Mouse (Mus musculus) kidney, postnatal 0 days (tissue): Measurements from ENCODE around the gene Dut. TPM values are rescaled to one million over a fixed set of nuclear protein-coding genes. Genes with fewer than 3 reads are reported as not detected.
"Not testable (repeated sequence)": the region's sequence is repeated elsewhere in the genome, so short reads cannot be mapped to it uniquely, and the experiment has no call there.

Experiments used
- ATAC-seq: fragments of 200-750 bp; cut with Nextera tagmentation; replicated peaks from 2 replicates; pipeline ENCODE4 v1.8.0; 2017; ENCODE audit warnings: low read depth, moderate number of reproducible peaks, moderate TSS enrichment, moderate library complexity; ENCODE audit not compliant: low FRiP score
- DNase-seq: peaks from one replicate; pipeline ENCODE4 v3.0.0-alpha.2; 2016; ENCODE audit warnings: low spot score
- H3K27ac ChIP-seq: fragments of 300-500 bp; sonication (generic); 2 replicates; pipeline ENCODE4 v1.5.1; 2014; ENCODE audit warnings: mild to moderate bottlenecking
- H3K27me3 ChIP-seq: fragments of 300-500 bp; sonication (generic); 2 replicates; pipeline ENCODE4 v1.6.1; 2014; ENCODE audit warnings: low read length, mixed read lengths; ENCODE audit not compliant: insufficient read depth
- H3K36me3 ChIP-seq: fragments of 300-500 bp; sonication (generic); 2 replicates; pipeline ENCODE4 v1.6.1; 2014; ENCODE audit warnings: low read length, mixed read lengths; ENCODE audit not compliant: insufficient read depth
- H3K4me1 ChIP-seq: fragments of 300-500 bp; sonication (generic); replicated peaks from 2 replicates; pipeline ENCODE4 v1.6.1; 2014; ENCODE audit warnings: antibody characterized with exemption, low read length, mixed read lengths; ENCODE audit not compliant: insufficient read depth
- H3K4me2 ChIP-seq: fragments of 300-500 bp; sonication (generic); 2 replicates; pipeline ENCODE4 v1.6.1; 2014; ENCODE audit warnings: mild to moderate bottlenecking, low read length, moderate library complexity, mixed read lengths
- H3K4me3 ChIP-seq: fragments of 300-500 bp; sonication (generic); replicated peaks from 2 replicates; pipeline ENCODE4 v1.5.1; 2014; ENCODE audit warnings: low read depth, low read length
- H3K9ac ChIP-seq: fragments of 300-500 bp; sonication (generic); 2 replicates; pipeline ENCODE4 v1.6.1; 2014; ENCODE audit warnings: low read depth, low read length
- H3K9me3 ChIP-seq: fragments of 300-500 bp; sonication (generic); replicated peaks from 2 replicates; pipeline ENCODE4 v1.6.1; 2016; ENCODE audit warnings: low read length, inconsistent platforms, mixed read lengths
- CTCF ChIP-seq: IDR thresholded peaks from 2 replicates; pipeline ENCODE4 v1.5.1; 2016; ENCODE audit warnings: antibody characterized with exemption, low read depth, mild to moderate bottlenecking, moderate library complexity
- WGBS: fragments of 180-500 bp; shearing (Covaris S2); extraction: QIAGEN DNeasy Blood & Tissue Kit; methylation state at CpG from one replicate; pipeline ENCODE4 v1.1.7; 2014; 5-methylcytosine and 5-hydroxymethylcytosine counted together
- polyA plus RNA-seq: library from polyadenylated mRNA; unstranded; fragments of >200 nt; fragmentation: Nextera tagmentation; extraction: Ambion mirVana; gene quantifications from 2 replicates; pipeline ENCODE4 v1.2.1, GENCODE M21; 2015

The Dut gene
- polyA plus RNA-seq, 1 experiment from 2014 or later: 133 TPM

DNA sequence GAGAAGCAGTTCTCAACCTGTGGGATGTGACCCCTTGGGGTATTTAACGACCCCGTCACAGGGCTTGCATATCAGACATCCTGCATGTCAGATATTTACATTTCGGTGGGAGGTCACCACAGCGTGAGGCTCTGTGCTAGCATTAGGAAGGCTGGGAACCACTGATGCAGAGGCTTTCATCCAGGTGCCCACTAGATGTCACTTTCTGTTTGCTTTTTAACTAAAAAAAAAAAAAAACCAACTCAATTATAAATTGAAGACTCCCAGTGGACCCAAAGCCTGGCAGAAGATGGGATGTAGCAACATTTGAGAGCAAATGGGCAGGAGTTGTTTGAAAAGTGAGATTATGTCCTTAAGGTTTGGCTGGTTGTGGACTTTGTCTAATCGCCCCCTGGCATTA is 16.1 kb downstream of the Dut start:
- Histone ChIP-seq H3K4me1 (no peaks in the 10 kb centered on the region), H3K27me3 (no peaks in the 10 kb centered on the region), H3K27ac (no peak overlapping the region), H3K36me3 (peaks cover 3% of the 10 kb centered on the region), H3K4me3 (no peak overlapping the region), H3K4me2 (no peak overlapping the region), H3K9me3 (no peaks in the 10 kb centered on the region), H3K9ac (no peak overlapping the region)
- 19% methylated on average over 5 of the region's 5 CpGs for WGBS
- TF ChIP-seq CTCF: peak; percentile 72
- peak; percentile 82 for DNase-seq
- ATAC-seq: peak; percentile 66; the same call in 1 of the 2 replicates

GRCm38 (mm10) chr2:125263753-125264152 is 16.8 kb downstream of the Dut start:
- DNase-seq (peak; percentile 37), ATAC-seq (no peak)
- no peak overlapping the region for H3K4me3 ChIP-seq
- H3K4me2 ChIP-seq: no peak overlapping the region
- no peaks in the 10 kb centered on the region for H3K27me3 ChIP-seq
- 14% methylated on average over 9 of the region's 9 CpGs for WGBS
- H3K9me3 ChIP-seq: no peaks in the 10 kb centered on the region
- H3K4me1 ChIP-seq: no peaks in the 10 kb centered on the region
- no peak for TF ChIP-seq CTCF
- H3K9ac ChIP-seq: no peak overlapping the region
- H3K36me3 ChIP-seq: no peaks in the 10 kb centered on the region
- H3K27ac ChIP-seq: no peak overlapping the region

DNA sequence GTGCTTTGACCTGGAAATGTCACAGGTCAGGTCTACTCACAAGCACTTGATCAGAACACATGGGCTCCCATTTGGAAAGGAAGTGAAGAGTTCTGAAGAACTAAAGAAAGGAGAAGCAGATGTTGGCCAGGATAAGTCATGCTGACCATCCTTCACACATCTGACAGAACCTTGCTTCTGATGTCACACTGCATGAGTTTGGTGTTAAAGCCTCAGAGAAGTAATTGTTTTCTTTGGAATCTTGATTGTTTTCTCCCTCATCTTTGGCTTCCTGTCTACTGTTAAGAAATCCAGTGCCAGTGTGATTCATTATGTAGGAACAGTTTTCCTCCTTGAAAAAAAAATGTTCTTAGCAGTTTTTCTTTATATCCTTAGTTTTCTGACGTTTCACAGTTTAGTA is 21.9 kb downstream of the Dut start:
- TF ChIP-seq CTCF: no peak
- ATAC-seq (no peak), DNase-seq (no peak)
- H3K4me3 ChIP-seq: no peak overlapping the region
- no peaks in the 10 kb centered on the region for H3K36me3 ChIP-seq
- no peaks in the 10 kb centered on the region for H3K9me3 ChIP-seq
- no peak overlapping the region for H3K9ac ChIP-seq
- H3K27me3 ChIP-seq: no peaks in the 10 kb centered on the region
- H3K27ac ChIP-seq: no peak overlapping the region
- H3K4me1 ChIP-seq: no peaks in the 10 kb centered on the region
- no peak overlapping the region for H3K4me2 ChIP-seq
- 56% methylated on average over 1 of the region's 1 CpGs for WGBS

DNA sequence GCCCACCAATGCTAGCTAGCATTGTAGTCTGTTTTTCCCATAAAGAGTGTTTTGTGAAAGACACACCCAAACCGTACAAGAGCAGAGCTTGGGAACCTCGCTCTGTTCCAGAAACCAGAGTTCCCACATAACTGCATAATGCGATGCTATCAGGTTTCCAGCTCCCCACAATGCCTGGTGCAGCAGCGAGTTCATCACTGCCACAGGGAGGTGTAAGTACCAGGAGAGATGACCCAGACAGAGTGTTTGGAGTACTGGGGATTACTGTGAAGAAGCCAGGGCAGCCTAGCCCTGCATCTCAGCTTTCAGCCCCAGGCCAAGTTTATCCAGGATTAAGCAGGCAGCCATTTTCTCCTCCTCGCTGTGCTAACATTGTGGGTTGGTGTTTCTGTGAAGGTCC is 28.6 kb downstream of the Dut start:
- H3K4me3 ChIP-seq: no peak overlapping the region
- no peaks in the 10 kb centered on the region for H3K36me3 ChIP-seq
- 52% methylated on average over 5 of the region's 5 CpGs for WGBS
- no peaks in the 10 kb centered on the region for H3K9me3 ChIP-seq
- no peak overlapping the region for H3K27ac ChIP-seq
- TF ChIP-seq CTCF: no peak
- no peaks in the 10 kb centered on the region for H3K27me3 ChIP-seq
- H3K4me1 ChIP-seq: no peaks in the 10 kb centered on the region
- no peak for ATAC-seq
- no peak for DNase-seq
- no peak overlapping the region for H3K9ac ChIP-seq
- H3K4me2 ChIP-seq: no peak overlapping the region

DNA sequence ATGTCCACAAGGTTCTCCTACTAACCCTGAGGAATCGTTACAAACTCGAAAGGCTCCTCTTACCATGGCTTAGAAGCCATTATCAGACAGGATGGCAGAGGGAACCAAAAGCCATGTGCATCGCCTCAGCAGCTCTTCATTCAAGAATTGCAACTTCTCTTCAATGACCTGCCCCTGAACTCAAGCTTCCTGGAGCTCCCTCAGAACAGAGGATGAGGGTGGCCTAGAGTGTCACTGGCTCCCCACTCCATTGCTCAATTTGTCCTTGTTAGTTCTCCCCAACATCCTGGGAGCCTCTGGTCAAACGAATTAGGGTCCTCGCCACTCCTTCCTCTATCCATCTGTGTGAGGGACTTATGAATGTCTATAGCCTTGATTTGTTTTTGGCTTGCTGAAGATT is 29.7 kb downstream of the Dut start:
- H3K27me3 ChIP-seq: no peaks in the 10 kb centered on the region
- DNase-seq: no peak
- H3K27ac ChIP-seq: no peak overlapping the region
- TF ChIP-seq CTCF: no peak
- no peaks in the 10 kb centered on the region for H3K36me3 ChIP-seq
- H3K4me3 ChIP-seq: no peak overlapping the region
- H3K9ac ChIP-seq: no peak overlapping the region
- WGBS: 89% methylated on average over 5 of the region's 5 CpGs
- H3K4me1 ChIP-seq: no peaks in the 10 kb centered on the region
- H3K4me2 ChIP-seq: no peak overlapping the region
- no peaks in the 10 kb centered on the region for H3K9me3 ChIP-seq
- no peak for ATAC-seq

- no peaks in the 10 kb centered on the region for H3K36me3 ChIP-seq
- no peaks in the 10 kb centered on the region; the same call in 1 of the 2 replicates for H3K4me1 ChIP-seq
- H3K27me3 ChIP-seq: no peaks in the 10 kb centered on the region
- 53% methylated on average over 7 of the region's 7 CpGs for WGBS
- no peak for TF ChIP-seq CTCF
- no peak overlapping the region for H3K27ac ChIP-seq
- H3K9me3 ChIP-seq: no peaks in the 10 kb centered on the region
- no peak for DNase-seq
- ATAC-seq: no peak
- no peak overlapping the region for H3K4me2 ChIP-seq
- no peak overlapping the region for H3K9ac ChIP-seq
- H3K4me3 ChIP-seq: no peak overlapping the region
These were observed 31.5 kb downstream of the Dut start for GRCm38 (mm10) chr2:125278474-125278873.

DNA sequence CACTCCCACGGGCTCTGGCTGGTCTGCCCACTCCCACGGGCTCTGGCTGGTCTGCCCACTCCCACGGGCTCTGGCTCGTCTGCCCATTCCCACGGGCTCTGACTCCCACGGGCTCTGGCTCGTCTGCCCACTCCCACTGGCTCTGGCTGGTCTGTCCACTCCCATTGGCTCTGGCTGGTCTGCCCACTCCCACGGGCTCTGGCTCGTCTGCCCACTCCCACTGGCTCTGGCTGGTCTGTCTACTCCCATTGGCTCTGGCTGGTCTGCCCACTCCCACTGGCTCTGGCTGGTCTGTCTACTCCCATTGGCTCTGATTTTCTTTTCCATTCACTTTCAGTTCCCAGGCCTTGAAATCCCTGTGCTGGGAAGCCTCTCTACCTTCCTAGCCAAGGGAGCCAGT is 33.0 kb downstream of the Dut start:
- not testable (repeated sequence) for H3K9me3 ChIP-seq, H3K27ac ChIP-seq, ATAC-seq, H3K36me3 ChIP-seq, DNase-seq, H3K4me3 ChIP-seq, H3K27me3 ChIP-seq, H3K4me1 ChIP-seq, H3K4me2 ChIP-seq, H3K9ac ChIP-seq
- WGBS: 53% methylated on average over 9 of the region's 9 CpGs
